Comparison of ENCODE assay signal across 10 mouse cellular contexts in the genomic region with DNA sequence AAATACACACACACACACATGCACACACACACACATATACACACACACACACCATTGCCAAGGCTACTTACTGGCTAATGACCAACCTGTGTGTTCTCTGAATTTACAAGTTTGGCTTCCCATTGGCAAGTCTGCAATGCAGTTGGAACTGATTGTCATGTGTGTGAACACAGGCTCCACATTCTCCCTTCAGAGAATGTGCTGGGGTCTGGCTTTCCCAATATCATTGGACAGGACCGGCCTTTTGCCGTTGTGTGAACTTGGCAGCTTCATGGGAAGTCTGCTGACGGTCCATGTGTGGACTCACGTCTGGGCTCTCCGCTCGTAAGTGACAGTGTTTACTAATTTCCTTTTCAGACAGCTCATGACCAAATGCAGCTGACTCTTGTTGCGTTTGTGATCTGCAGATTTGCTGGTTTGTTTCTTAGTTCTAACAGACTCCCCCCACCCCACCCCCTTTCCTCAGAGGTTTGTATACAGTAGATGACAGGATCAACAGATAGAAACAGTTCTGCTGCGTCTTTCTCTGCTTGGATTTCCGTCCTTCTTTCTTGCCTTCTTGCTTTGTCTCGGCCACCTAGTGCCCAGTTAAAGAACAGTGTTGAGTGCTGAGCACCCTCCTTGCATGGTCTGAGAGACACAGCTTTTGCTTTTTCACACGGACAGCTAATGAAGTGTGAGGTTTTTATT.
DNase-seq lines count a peak whose midpoint lies in the region; ATAC-seq and TF ChIP-seq lines count a peak whose summit lies in the region.
"Had no signal": no experiment of that assay in that cellular context is flagged by ENCODE, and none has a peak within 500 bp of the region (broad histone marks: within the 10 kb centered on the region; RNA-seq: fewer than 3 reads in every experiment).

No protein-coding gene starts in this region.

- 0 out of 2 replicates have a peak overlapping the region, but pooled peaks have one; percentile 29 for H3K27ac ChIP-seq in hindbrain, embryonic 16.5 days (ENCODE audit: low read depth, low read length)
- H3K27ac ChIP-seq in hindbrain, embryonic 10.5 days: no peak overlapping the region; the same call in 1 of the 2 replicates
- H3K27ac ChIP-seq in embryonic facial prominence, embryonic 13.5 days: peak overlapping the region; percentile 52
- H3K27ac ChIP-seq in intestine, postnatal 0 days (ENCODE audit: low read depth, low read length): no peak overlapping the region

- no peaks in the 10 kb centered on the region for H3K9me3 ChIP-seq in hindbrain, embryonic 16.5 days (ENCODE audit: control insufficient read depth, low read length)
- H3K9me3 ChIP-seq in hindbrain, embryonic 10.5 days: peaks cover 5% of the 10 kb centered on the region; the same call in 1 of the 2 replicates
- H3K9me3 ChIP-seq in embryonic facial prominence, embryonic 13.5 days: no peaks in the 10 kb centered on the region
- H3K9me3 ChIP-seq in intestine, postnatal 0 days (ENCODE audit: control insufficient read depth): no peaks in the 10 kb centered on the region

- H3K36me3 ChIP-seq in hindbrain, embryonic 16.5 days (ENCODE audit: control insufficient read depth, insufficient read depth, low read length): no peaks in the 10 kb centered on the region
- no peaks in the 10 kb centered on the region for H3K36me3 ChIP-seq in hindbrain, embryonic 10.5 days
- H3K36me3 ChIP-seq in embryonic facial prominence, embryonic 13.5 days: no peaks in the 10 kb centered on the region
- H3K36me3 ChIP-seq in intestine, postnatal 0 days (ENCODE audit: control insufficient read depth, insufficient read depth): no peaks in the 10 kb centered on the region

- H3K4me3 ChIP-seq in hindbrain, embryonic 16.5 days (ENCODE audit: low read length): no peak overlapping the region
- no peak overlapping the region for H3K4me3 ChIP-seq in hindbrain, embryonic 10.5 days
- no peak overlapping the region for H3K4me3 ChIP-seq in embryonic facial prominence, embryonic 13.5 days
- no peak overlapping the region for H3K4me3 ChIP-seq in intestine, postnatal 0 days (ENCODE audit: low read depth, low read length)

- no peak for ATAC-seq in hindbrain, embryonic 16.5 days
- no peak for ATAC-seq in embryonic facial prominence, embryonic 13.5 days (ENCODE audit: insufficient number of reproducible peaks, insufficient read depth, low FRiP score, low TSS enrichment, low read depth)
- no peak for ATAC-seq in intestine, postnatal 0 days

- no peak overlapping the region for H3K4me2 ChIP-seq in hindbrain, embryonic 16.5 days (ENCODE audit: low read length)
- no peak overlapping the region for H3K4me2 ChIP-seq in embryonic facial prominence, embryonic 13.5 days
- no peak overlapping the region for H3K4me2 ChIP-seq in intestine, postnatal 0 days (replicated peaks; ENCODE audit: low read depth)

- WGBS in hindbrain, embryonic 16.5 days: 59% methylated on average over 11 of the region's 11 CpGs
- 73% methylated on average over 11 of the region's 11 CpGs for WGBS in hindbrain, embryonic 10.5 days
- 35% methylated on average over 11 of the region's 11 CpGs for WGBS in embryonic facial prominence, embryonic 13.5 days
- WGBS in intestine, postnatal 0 days: 50% methylated on average over 11 of the region's 11 CpGs

- no peak for DNase-seq in hindbrain, embryonic 10.5 days (ENCODE audit: low spot score)
- peak; percentile 48 for DNase-seq in ES-CJ7 (ENCODE audit: low read depth, low spot score)
- DNase-seq in adrenal gland, postnatal 25 days: no peak
- no peak for DNase-seq in Muller cell, postnatal 12 days (ENCODE audit: inconsistent ontology term)
- DNase-seq in ovary, postnatal 14 days (ENCODE audit: low spot score): no peak
- DNase-seq: cerebellum, adult 18-20 months; right cerebral cortex, postnatal 4 days had no signal

- H3K4me1 ChIP-seq in hindbrain, embryonic 16.5 days (ENCODE audit: control insufficient read depth, insufficient read depth, low read depth, low read length): peaks cover 9% of the 10 kb centered on the region
- H3K4me1 ChIP-seq in hindbrain, embryonic 10.5 days (replicated peaks): peaks cover 37% of the 10 kb centered on the region
- peaks cover 67% of the 10 kb centered on the region for H3K4me1 ChIP-seq in embryonic facial prominence, embryonic 13.5 days
- no peaks in the 10 kb centered on the region for H3K4me1 ChIP-seq in intestine, postnatal 0 days (replicated peaks; ENCODE audit: control insufficient read depth, insufficient read depth, low read length)

- peak; percentile 64 for TF ChIP-seq CTCF in intestine, postnatal 0 days (IDR thresholded peaks at IDR 0.05; ENCODE audit: low read depth)

- no peaks in the 10 kb centered on the region; the same call in 1 of the 2 replicates for H3K27me3 ChIP-seq in hindbrain, embryonic 16.5 days (replicated peaks; ENCODE audit: control insufficient read depth, insufficient read depth, low read length)
- H3K27me3 ChIP-seq in hindbrain, embryonic 10.5 days (ENCODE audit: insufficient read depth, poor library complexity, severe bottlenecking): peaks cover 17% of the 10 kb centered on the region
- no peaks in the 10 kb centered on the region for H3K27me3 ChIP-seq in embryonic facial prominence, embryonic 13.5 days
- H3K27me3 ChIP-seq in intestine, postnatal 0 days (replicated peaks; ENCODE audit: control insufficient read depth, insufficient read depth, low read length): no peaks in the 10 kb centered on the region

- H3K9ac ChIP-seq in hindbrain, embryonic 16.5 days (ENCODE audit: low read depth, low read length): no peak overlapping the region
- H3K9ac ChIP-seq in embryonic facial prominence, embryonic 13.5 days: no peak overlapping the region
- H3K9ac ChIP-seq in intestine, postnatal 0 days (ENCODE audit: low read depth, low read length): no peak overlapping the region

Comparison
In these comparisons a context has a peak if more than half of its experiments do, and no peak if none do; other contexts are left out.
1. H3K27ac ChIP-seq: peak in hindbrain, embryonic 16.5 days (single experiment) and embryonic facial prominence, embryonic 13.5 days (single experiment); none in hindbrain, embryonic 10.5 days (single experiment) and intestine, postnatal 0 days (single experiment).